Mouse (Mus musculus) retina, postnatal 1 day (tissue): ENCODE data around the gene AC129217.1.
"Not testable (repeated sequence)": the region's sequence is repeated elsewhere in the genome, so short reads cannot be mapped to it uniquely, and the experiment has no call there.

ENCODE experiments used
- DNase-seq: peaks from one replicate; pipeline ENCODE4 v3.0.0-alpha.2; 2012

Gene AC129217.1

GRCm38 (mm10) chr19:8831262-8831661, 1.7 kb downstream of the AC129217.1 start:
- DNase-seq: peak; percentile 15

GRCm38 (mm10) chr19:8832971-8833370, 3.4 kb downstream of the AC129217.1 start:
- no peak for DNase-seq

GRCm38 (mm10) chr19:8836327-8836726, 6.8 kb downstream of the AC129217.1 start:
- DNase-seq: not testable (repeated sequence)

GRCm38 (mm10) chr19:8837251-8837791, 7.7 kb downstream of the AC129217.1 start, which contains the start of gene Bscl2:
TSS of gene Bscl2 (plus strand) at chr19:8837467.
- peak; percentile 94 for DNase-seq

GRCm38 (mm10) chr19:8838041-8838730, 8.6 kb downstream of the AC129217.1 start:
- DNase-seq: peak; percentile 61

- DNase-seq: peak; percentile 87
Measured at GRCm38 (mm10) chr19:8839103-8839907, 9.7 kb downstream of the AC129217.1 start, which contains the start of gene Gng3. TSS of gene Gng3 (minus strand) at chr19:8839194.

- DNase-seq: peak; percentile 83
Measured at GRCm38 (mm10) chr19:8839908-8840791, 10.6 kb downstream of the AC129217.1 start.

- DNase-seq: no peak
Measured at GRCm38 (mm10) chr19:8841012-8841411, 11.4 kb downstream of the AC129217.1 start.

- DNase-seq: no peak
Measured at GRCm38 (mm10) chr19:8842961-8843360, 13.4 kb downstream of the AC129217.1 start.

GRCm38 (mm10) chr19:8844371-8845129, 15.0 kb downstream of the AC129217.1 start:
- DNase-seq: peak; percentile 87

- no peak for DNase-seq
Measured at GRCm38 (mm10) chr19:8848356-8848755, 18.8 kb downstream of the AC129217.1 start.

- DNase-seq: peak; percentile 68
Measured at GRCm38 (mm10) chr19:8850402-8850901, 20.9 kb downstream of the AC129217.1 start, which contains the start of gene Lrrn4cl. TSS of gene Lrrn4cl (plus strand) at chr19:8850768.

GRCm38 (mm10) chr19:8851639-8852038, 22.1 kb downstream of the AC129217.1 start:
- DNase-seq: no peak

GRCm38 (mm10) chr19:8852236-8852928, 22.8 kb downstream of the AC129217.1 start:
- DNase-seq: no peak

- no peak for DNase-seq
Measured at GRCm38 (mm10) chr19:8853117-8853516, 23.5 kb downstream of the AC129217.1 start.

GRCm38 (mm10) chr19:8857689-8858088, 28.1 kb downstream of the AC129217.1 start:
- DNase-seq: peak; percentile 60

GRCm38 (mm10) chr19:8859018-8859417, 29.4 kb downstream of the AC129217.1 start:
- peak; percentile 29 for DNase-seq

- DNase-seq: no peak
Measured at GRCm38 (mm10) chr19:8864265-8864664, 34.7 kb downstream of the AC129217.1 start.

- not testable (repeated sequence) for DNase-seq
Measured at GRCm38 (mm10) chr19:8870381-8870780, 40.8 kb downstream of the AC129217.1 start.

- DNase-seq: peak; percentile 14
Measured at GRCm38 (mm10) chr19:8870838-8871237, 41.3 kb downstream of the AC129217.1 start.
